Mouse (Mus musculus) spleen, adult 2 months (tissue): ENCODE measurements around the gene Sat2. TPM values are rescaled to one million over a fixed set of nuclear protein-coding genes. Genes with fewer than 3 reads are reported as not detected.

Source experiments
- DNase-seq, 2 experiments: peaks; one replicate each; pipeline versions ENCODE4 v3.0.0 to v3.0.0-alpha.2; 2012 to 2021; ENCODE audit warnings: low spot score in 2 of 2, low read depth in 1 of 2
- H3K27ac ChIP-seq: fragments of 200-500 bp; 2 replicates; pipeline ENCODE4 v1.5.1; 2012; ENCODE audit warnings: low read length, inconsistent platforms; ENCODE audit not compliant: insufficient read depth
- H3K27me3 ChIP-seq: fragments of 200-500 bp; 2 replicates; pipeline ENCODE4 v1.6.1; 2012; ENCODE audit warnings: mild to moderate bottlenecking, moderate library complexity, low read length, inconsistent platforms; ENCODE audit not compliant: control insufficient read depth, insufficient read depth
- H3K36me3 ChIP-seq: fragments of 200-500 bp; 2 replicates; pipeline ENCODE4 v1.6.1; 2012; ENCODE audit warnings: mild to moderate bottlenecking, low read length, inconsistent platforms; ENCODE audit not compliant: control insufficient read depth, insufficient read depth
- H3K4me1 ChIP-seq: fragments of 200-500 bp; 2 replicates; pipeline ENCODE4 v1.6.1; 2011; ENCODE audit warnings: inconsistent platforms; ENCODE audit not compliant: control insufficient read depth, insufficient read depth, insufficient read length
- H3K4me3 ChIP-seq: fragments of 200-500 bp; 2 replicates; pipeline ENCODE4 v1.5.1; 2011; ENCODE audit warnings: mild to moderate bottlenecking, inconsistent platforms; ENCODE audit not compliant: insufficient read depth, insufficient read length; ENCODE audit errors: extremely low read depth
- CTCF ChIP-seq: fragments of 200-500 bp; IDR thresholded peaks from 2 replicates; pipeline ENCODE4 v1.5.1; 2011; ENCODE audit warnings: mild to moderate bottlenecking, inconsistent platforms; ENCODE audit not compliant: insufficient read depth, insufficient read length, insufficient replicate concordance; ENCODE audit errors: extremely low read depth
- POLR2A ChIP-seq: fragments of 200-500 bp; IDR thresholded peaks from 2 replicates; pipeline ENCODE4 v1.6.1; 2011; ENCODE audit warnings: low read depth, low read length, inconsistent platforms
- WGBS: fragments of 180-500 bp; shearing (Covaris S2); methylation state at CpG from one replicate; pipeline ENCODE4 v1.1.7; 2018; 5-methylcytosine and 5-hydroxymethylcytosine counted together
- polyA plus RNA-seq: library from polyadenylated mRNA; depleted of rRNA; stranded (reverse); fragments of >200 nt; gene quantifications from 2 replicates; pipeline ENCODE4 v1.2.3, GENCODE M21; 2012

Sat2 gene
- polyA plus RNA-seq, 1 experiment, result 1.1 TPM

DNA sequence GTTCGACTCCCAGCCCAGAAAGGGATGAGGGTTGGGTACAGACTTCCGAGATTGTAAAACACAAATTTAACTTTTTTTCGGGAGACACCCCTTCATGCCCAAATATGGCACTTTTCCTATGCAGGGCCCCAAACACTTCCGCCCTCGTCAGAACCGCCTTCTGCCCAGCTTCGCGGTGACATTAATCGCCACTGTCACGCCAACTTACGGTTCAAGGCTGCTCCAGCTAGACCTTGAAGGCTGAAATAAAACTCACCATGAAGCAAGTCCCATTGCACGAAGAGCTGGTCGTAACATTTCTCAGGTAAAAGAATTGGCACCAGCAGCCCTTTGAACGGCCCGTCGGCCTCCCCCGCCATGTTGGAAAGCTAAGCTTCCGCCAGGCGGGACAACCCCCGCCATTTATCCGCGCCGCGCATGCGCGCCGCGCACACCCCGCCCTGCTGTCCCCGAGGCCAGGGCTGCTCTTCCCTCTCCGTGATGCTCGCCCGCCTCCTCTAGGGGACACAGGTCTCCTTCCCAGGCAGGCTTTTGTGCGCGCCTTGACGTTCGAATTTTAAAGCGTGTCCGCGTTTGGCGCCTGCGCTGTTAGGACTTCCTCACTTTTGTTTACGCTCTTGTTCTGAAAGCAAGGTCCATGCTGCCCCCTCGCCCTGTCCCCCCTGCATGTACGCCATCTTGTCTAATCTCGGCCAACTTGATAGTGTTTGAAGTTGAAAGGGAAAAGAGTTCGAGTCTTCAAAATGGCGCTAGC is 40.6 kb downstream of the Sat2 start, which contains the start of gene Mpdu1:
TSS of gene Mpdu1 (minus strand) at position 430 of the 754 bp plus-strand sequence.
- peak; percentile 91 to 95 for DNase-seq
- TF ChIP-seq POLR2A, result peak; percentile 78
- TF ChIP-seq CTCF, result peak; percentile 25; the same call in 1 of the 2 replicates
- Histone ChIP-seq H3K36me3 (peaks cover 14% of the 10 kb centered on the region), H3K27ac (peak within 1 kb of the TSS; percentile 98), H3K4me1 (peaks cover 8% of the 10 kb centered on the region; the same call in 1 of the 2 replicates), H3K4me3 (peak within 1 kb of the TSS; percentile 91), H3K27me3 (no peaks in the 10 kb centered on the region)
- WGBS, result under 1% methylated on average over 48 of the region's 48 CpGs

DNA sequence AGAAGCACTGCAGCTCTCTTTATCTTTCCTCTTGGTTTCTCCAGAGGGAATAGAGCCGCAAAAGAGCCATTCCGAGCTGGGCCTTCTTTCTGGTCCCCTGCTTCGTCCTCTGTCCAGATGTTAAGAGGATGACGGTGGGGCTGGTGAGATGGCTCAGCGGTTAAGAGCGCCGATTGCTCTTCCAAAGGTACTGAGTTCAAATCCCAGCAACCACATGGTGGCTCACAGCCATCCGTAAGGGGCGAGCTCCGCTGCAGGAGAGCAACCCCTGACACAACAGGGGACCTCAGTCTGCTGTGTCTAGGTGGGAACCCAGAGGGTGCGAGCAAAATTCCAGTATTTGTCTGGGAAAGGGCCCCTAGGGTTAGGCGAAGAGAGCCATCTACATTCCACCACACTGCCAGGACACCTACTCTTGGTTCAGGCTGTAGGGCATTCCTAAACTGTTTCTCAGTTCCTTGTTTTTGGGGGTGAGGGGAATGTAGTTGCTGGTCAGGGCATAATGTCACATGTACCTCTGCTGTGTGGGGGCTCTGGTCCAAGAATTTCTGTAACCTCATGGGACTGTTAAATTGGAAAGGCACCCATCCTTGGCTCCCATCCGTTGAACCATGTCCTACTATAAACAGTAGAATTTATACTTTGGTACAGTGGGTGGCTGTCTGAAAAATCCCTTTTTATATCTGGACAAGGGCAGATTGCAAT is 41.3 kb downstream of the Sat2 start:
- no peak for DNase-seq
- 77% methylated on average over 13 of the region's 13 CpGs for WGBS
- peaks cover 8% of the 10 kb centered on the region; the same call in 1 of the 2 replicates for H3K4me1 ChIP-seq
- peak overlapping the region; percentile 91 for H3K4me3 ChIP-seq
- peaks cover 16% of the 10 kb centered on the region for H3K36me3 ChIP-seq
- H3K27me3 ChIP-seq, result no peaks in the 10 kb centered on the region
- no peak for TF ChIP-seq POLR2A
- no peak for TF ChIP-seq CTCF
- H3K27ac ChIP-seq, result peak overlapping the region; percentile 98

DNA sequence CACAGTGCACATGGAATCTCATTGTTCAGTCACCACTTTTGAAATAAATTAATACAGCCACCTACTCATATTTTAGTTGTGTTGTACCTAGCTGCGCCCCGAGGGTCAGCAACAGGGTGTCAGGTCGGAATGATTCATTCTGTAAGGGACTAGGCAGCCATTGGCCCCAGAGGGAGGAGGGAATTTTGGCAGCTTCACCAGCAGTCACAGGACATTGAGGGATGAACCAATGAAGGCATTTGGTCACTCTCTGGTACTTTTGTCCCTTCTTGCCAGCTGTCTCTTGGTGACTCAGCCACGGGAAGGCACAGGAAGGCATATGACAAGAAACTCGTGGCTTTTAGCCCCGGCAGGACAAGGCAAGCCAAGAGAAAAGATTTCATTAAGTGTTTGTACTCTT is 42.0 kb downstream of the Sat2 start:
- WGBS, result 72% methylated on average over 6 of the region's 6 CpGs
- TF ChIP-seq POLR2A (no peak), CTCF (no peak)
- Histone ChIP-seq H3K27me3 (no peaks in the 10 kb centered on the region), H3K4me1 (peaks cover 8% of the 10 kb centered on the region; the same call in 1 of the 2 replicates), H3K4me3 (no peak overlapping the region), H3K36me3 (peaks cover 16% of the 10 kb centered on the region), H3K27ac (peak overlapping the region; percentile 98; the same call in 1 of the 2 replicates)
- DNase-seq, result no peak

DNA sequence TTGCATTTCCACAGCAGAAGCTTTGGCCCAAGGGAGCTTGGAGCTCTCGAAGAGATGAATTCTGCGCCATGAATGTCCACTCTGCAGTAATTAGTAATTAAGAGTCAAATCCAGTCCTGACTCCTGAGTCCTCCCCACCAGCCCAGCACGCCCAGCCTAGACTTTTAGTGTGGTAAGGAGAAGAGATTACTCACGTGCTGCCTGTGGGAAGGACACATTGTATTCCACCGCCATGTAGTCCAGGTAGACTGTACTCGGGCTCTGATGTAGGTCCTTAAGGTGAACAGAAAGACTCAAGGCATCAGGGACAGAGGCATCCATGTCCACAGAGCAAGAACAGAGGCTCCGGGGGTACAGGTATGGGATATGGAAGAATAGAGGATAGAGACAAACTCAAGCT is 43.0 kb downstream of the Sat2 start:
- Histone ChIP-seq H3K27ac (no peak overlapping the region; the same call in 1 of the 2 replicates), H3K36me3 (peaks cover 20% of the 10 kb centered on the region)

DNA sequence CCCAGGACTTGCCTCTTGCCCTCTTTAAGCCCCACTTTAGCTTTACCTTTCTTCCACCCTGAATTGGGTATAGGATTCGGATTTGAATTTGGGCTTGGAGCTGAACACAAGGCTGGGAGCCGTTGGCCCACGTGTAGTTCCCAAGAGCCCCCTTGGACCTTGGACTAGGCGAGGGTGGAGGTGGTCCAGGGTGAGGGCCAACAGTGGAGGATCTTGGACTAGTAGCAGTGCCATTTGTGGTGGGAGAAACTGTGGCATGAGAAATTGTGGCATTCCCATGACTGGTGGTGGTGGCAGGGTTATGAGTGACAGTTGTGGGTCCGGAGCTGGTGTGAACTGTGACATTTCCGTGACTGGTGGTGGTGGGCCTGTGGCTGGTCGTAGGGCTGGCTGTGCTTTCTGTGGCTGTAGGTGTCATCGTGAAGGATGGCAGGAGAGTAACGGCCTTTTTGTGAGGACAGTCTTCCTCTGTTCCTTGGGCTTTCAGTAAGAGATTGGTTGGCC is 43.7 kb downstream of the Sat2 start:
- peak overlapping the region; percentile 31; the same call in 1 of the 2 replicates for H3K4me3 ChIP-seq
- no peak for TF ChIP-seq POLR2A
- TF ChIP-seq CTCF, result no peak
- DNase-seq, result no peak
- H3K36me3 ChIP-seq, result peaks cover 23% of the 10 kb centered on the region
- peak overlapping the region; percentile 45 for H3K27ac ChIP-seq
- 80% methylated on average over 9 of the region's 9 CpGs for WGBS
- H3K27me3 ChIP-seq, result no peaks in the 10 kb centered on the region
- peaks cover 8% of the 10 kb centered on the region; the same call in 1 of the 2 replicates for H3K4me1 ChIP-seq

More for the DNA sequence above, 43.0 kb downstream of the Sat2 start:
- TF ChIP-seq POLR2A, result no peak
- no peak for TF ChIP-seq CTCF
- Histone ChIP-seq H3K4me3 (no peak overlapping the region), H3K27me3 (no peaks in the 10 kb centered on the region), H3K4me1 (peaks cover 8% of the 10 kb centered on the region; the same call in 1 of the 2 replicates)
- no peak for DNase-seq
- 92% methylated on average over 7 of the region's 7 CpGs for WGBS

DNA sequence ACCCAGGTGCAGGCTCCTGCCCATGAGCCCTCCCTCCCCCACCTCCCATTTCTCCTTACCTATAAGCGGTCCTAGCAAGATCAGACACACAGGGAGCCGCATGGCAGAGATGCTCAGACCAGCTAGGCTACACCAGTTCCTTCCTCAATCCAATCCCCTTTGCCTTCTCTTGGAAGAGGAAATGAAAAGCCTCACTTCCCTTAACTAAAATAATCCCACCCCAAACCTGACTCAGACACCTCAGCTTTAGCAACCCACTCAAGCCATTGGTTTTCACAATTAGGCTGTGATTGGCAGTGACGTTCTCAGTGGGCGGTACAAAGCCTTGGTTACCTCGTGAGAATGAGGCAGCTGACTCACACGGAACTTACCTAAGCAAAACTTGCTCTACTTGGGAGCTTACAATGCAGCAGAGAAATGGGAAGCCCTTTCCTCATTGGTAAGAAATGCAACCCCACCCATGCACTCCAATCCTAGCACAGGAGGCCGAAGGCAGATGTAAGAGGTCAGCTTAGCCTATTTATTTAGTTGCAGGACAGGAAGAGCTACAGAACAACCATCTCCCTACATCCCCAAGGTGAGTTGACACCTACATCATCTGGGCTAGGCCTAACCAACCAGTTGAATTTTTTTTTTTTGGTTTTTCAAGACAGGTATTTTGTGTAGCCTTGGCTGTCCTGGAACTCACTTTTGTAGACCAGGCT is 44.3 kb downstream of the Sat2 start, which contains the start of gene Cd68:
TSS of gene Cd68 (minus strand) at position 193 of the 704 bp plus-strand sequence.
- WGBS, result 32% methylated on average over 7 of the region's 7 CpGs
- peaks cover 23% of the 10 kb centered on the region for H3K36me3 ChIP-seq
- peaks cover 12% of the 10 kb centered on the region; the same call in 1 of the 2 replicates for H3K4me1 ChIP-seq
- H3K4me3 ChIP-seq, result peak within 1 kb of the TSS; percentile 31; the same call in 1 of the 2 replicates
- peak; percentile 48 to 84 for DNase-seq
- peak within 1 kb of the TSS; percentile 45 for H3K27ac ChIP-seq
- TF ChIP-seq POLR2A (0 out of 2 replicates have a peak, but pooled peaks have one; percentile 7), CTCF (no peak)
- H3K27me3 ChIP-seq, result no peaks in the 10 kb centered on the region
